Mouse (Mus musculus): ENCODE measurements around the gene Fam161b.

- no peak for TF ChIP-seq CTCF (IDR thresholded peaks at IDR 0.05; ENCODE audit: borderline replicate concordance, insufficient read depth, low read length)
- TF ChIP-seq POLR2A (IDR thresholded peaks at IDR 0.05; ENCODE audit: low read depth, low read length): no peak
These were observed 10.0 kb upstream of the Fam161b start for GRCm38 (mm10) chr12:84371647-84372046.
